Mouse (Mus musculus) CH12.LX (cell line): ENCODE data around the gene Lrp5. TPM values are rescaled to one million over a fixed set of nuclear protein-coding genes. Genes with fewer than 3 reads are reported as not detected.

ENCODE experiments used
- DNase-seq: peaks from one replicate; pipeline ENCODE4 v3.0.0-alpha.2; 2013; ENCODE audit errors: extremely low read depth
- H3K27ac ChIP-seq: 2 replicates; pipeline ENCODE4 v1.5.1; 2012; ENCODE audit warnings: low read depth, mild to moderate bottlenecking, control low read depth, moderate library complexity; ENCODE audit not compliant: insufficient read depth
- H3K27me3 ChIP-seq: replicated peaks from 2 replicates; pipeline ENCODE3; 2012; ENCODE audit warnings: inconsistent platforms
- H3K36me3 ChIP-seq, 2 experiments: replicated peaks in 1 of 2; 2 replicates each; pipeline versions ENCODE3 to v1.6.1; 2012; ENCODE audit warnings: inconsistent platforms in 1 of 2, low read length in 1 of 2, mild to moderate bottlenecking in 1 of 2, mixed read lengths in 1 of 2, moderate library complexity in 1 of 2; ENCODE audit not compliant: control insufficient read depth in 1 of 2, insufficient read depth in 1 of 2
- H3K4me1 ChIP-seq, 2 experiments: 2 replicates each; pipeline ENCODE4 v1.6.1; 2012; ENCODE audit warnings: inconsistent platforms in 1 of 2, moderate library complexity in 1 of 2; ENCODE audit not compliant: insufficient read depth in 2 of 2, control insufficient read depth in 1 of 2
- H3K4me2 ChIP-seq: 2 replicates; pipeline ENCODE4 v1.6.1; 2012; ENCODE audit warnings: low read depth, mild to moderate bottlenecking, control low read depth; ENCODE audit not compliant: poor library complexity, insufficient read depth, severe bottlenecking
- H3K4me3 ChIP-seq, 3 experiments: fragments of 150-350 bp in 1 of 3; sonication (generic) in 1 of 3; replicated peaks in 1 of 3; 2 replicates each; pipeline versions ENCODE3 to v1.5.1; 2011 to 2012; ENCODE audit warnings: low read depth in 2 of 3, low read length in 2 of 3, mild to moderate bottlenecking in 2 of 3, moderate library complexity in 2 of 3, control low read depth in 1 of 3, improper control_type of control experiment in 1 of 3, inconsistent platforms in 1 of 3, mixed read lengths in 1 of 3; ENCODE audit not compliant: poor library complexity in 1 of 3
- H3K79me2 ChIP-seq: replicated peaks from 2 replicates; pipeline ENCODE4 v1.6.1; 2012; ENCODE audit warnings: mild to moderate bottlenecking, moderate library complexity; ENCODE audit not compliant: control insufficient read depth, poor library complexity, insufficient read depth, severe bottlenecking; ENCODE audit errors: extremely low read depth
- H3K9ac ChIP-seq: 2 replicates; pipeline ENCODE4 v1.6.1; 2012; ENCODE audit warnings: low read depth, mild to moderate bottlenecking, control low read depth, moderate library complexity; ENCODE audit not compliant: insufficient read depth
- H3K9me3 ChIP-seq: replicated peaks from 2 replicates; pipeline ENCODE3; 2012; ENCODE audit warnings: low read length, inconsistent platforms, mixed read lengths
- BHLHE40 ChIP-seq: IDR thresholded peaks from 2 replicates; pipeline ENCODE4 v1.6.1; 2011; ENCODE audit warnings: mild to moderate bottlenecking, low read depth, low read length, improper control_type of control experiment
- CHD2 ChIP-seq: IDR thresholded peaks from 2 replicates; pipeline ENCODE4 v1.6.1; 2011; ENCODE audit warnings: low read length, improper control_type of control experiment
- CTCF ChIP-seq, 2 experiments: IDR thresholded peaks in 1 of 2; conservative IDR thresholded peaks in 1 of 2; 2 replicates each; pipeline ENCODE4 v1.5.1; 2011 to 2012; ENCODE audit warnings: low read depth in 2 of 2, low read length in 2 of 2, improper control_type of control experiment in 1 of 2, inconsistent platforms in 1 of 2, mild to moderate bottlenecking in 1 of 2, moderate library complexity in 1 of 2
- E2F4 ChIP-seq: IDR thresholded peaks from 2 replicates; pipeline ENCODE4 v1.6.1; 2011; ENCODE audit warnings: low read depth, low read length, improper control_type of control experiment; ENCODE audit not compliant: insufficient replicate concordance
- JUND ChIP-seq: conservative IDR thresholded peaks from 2 replicates; pipeline ENCODE4 v1.6.1; 2011; ENCODE audit warnings: low read depth, low read length, improper control_type of control experiment
- MAX ChIP-seq: IDR thresholded peaks from 2 replicates; pipeline ENCODE4 v1.6.1; 2011; ENCODE audit warnings: low read length, improper control_type of control experiment
- MYC ChIP-seq: IDR thresholded peaks from 2 replicates; pipeline ENCODE4 v1.6.1; 2011; ENCODE audit warnings: low read depth, mild to moderate bottlenecking, improper control_type of control experiment, low read length
- NRF1 ChIP-seq: IDR thresholded peaks from 2 replicates; pipeline ENCODE4 v1.6.1; 2014; ENCODE audit warnings: low read depth, mild to moderate bottlenecking, inconsistent platforms, low read length, improper control_type of control experiment, moderate library complexity
- PAX5 ChIP-seq: IDR thresholded peaks from 2 replicates; pipeline ENCODE4 v1.6.1; 2012; ENCODE audit warnings: low read length, inconsistent platforms, mixed read lengths
- RAD21 ChIP-seq: IDR thresholded peaks from 2 replicates; pipeline ENCODE4 v1.6.1; 2011; ENCODE audit warnings: low read depth, mild to moderate bottlenecking, low read length, improper control_type of control experiment, moderate library complexity
- SMC3 ChIP-seq: IDR thresholded peaks from 2 replicates; pipeline ENCODE4 v1.6.1; 2011; ENCODE audit warnings: low read depth, low read length, improper control_type of control experiment
- UBTF ChIP-seq: IDR thresholded peaks from 2 replicates; pipeline ENCODE4 v1.6.1; 2012; ENCODE audit warnings: low read depth, mild to moderate bottlenecking, inconsistent platforms, low read length, improper control_type of control experiment, moderate library complexity
- ZNF384 ChIP-seq: IDR thresholded peaks from 2 replicates; pipeline ENCODE4 v1.6.1; 2012; ENCODE audit warnings: low read depth, low read length, improper control_type of control experiment, inconsistent platforms
- dilution Hi-C: fragments of 300-500 bp; cut with MboI; formaldehyde crosslinking; loops from 2 replicates; pipeline ENCODE4 v1.14.3; 2020; ENCODE audit warnings: low sequenced_read_pairs; ENCODE audit not compliant: extremely low pct_unique_long_range_greater_than_20kb, extremely low pct_ligation_motif_present
- in situ Hi-C: fragments of 300-500 bp; cut with MboI; formaldehyde crosslinking; loops from 3 replicates; pipeline ENCODE4 v1.14.3; 2019; ENCODE audit warnings: low sequenced_read_pairs, low pct_ligation_motif_present, low pct_unique_long_range_greater_than_20kb, mixed read lengths
- polyA plus RNA-seq: library from polyadenylated mRNA; unstranded; fragments of >175 nt; gene quantifications from 2 replicates; pipeline ENCODE4 v1.2.1, GENCODE M21; 2012; ENCODE audit warnings: low read depth; ENCODE audit not compliant: insufficient read length
- total RNA-seq, 2 experiments: library from RNA; depleted of rRNA; stranded (reverse); fragments of 300-350 nt in 1 of 2; fragments of >200 nt in 1 of 2; gene quantifications; 2 replicates each; pipeline ENCODE4 v1.2.3; 2012 to 2014

Gene Lrp5
- total and polyA plus RNA-seq, 3 experiments = 0.13 to 1.4 (median 1.1) TPM

DNA sequence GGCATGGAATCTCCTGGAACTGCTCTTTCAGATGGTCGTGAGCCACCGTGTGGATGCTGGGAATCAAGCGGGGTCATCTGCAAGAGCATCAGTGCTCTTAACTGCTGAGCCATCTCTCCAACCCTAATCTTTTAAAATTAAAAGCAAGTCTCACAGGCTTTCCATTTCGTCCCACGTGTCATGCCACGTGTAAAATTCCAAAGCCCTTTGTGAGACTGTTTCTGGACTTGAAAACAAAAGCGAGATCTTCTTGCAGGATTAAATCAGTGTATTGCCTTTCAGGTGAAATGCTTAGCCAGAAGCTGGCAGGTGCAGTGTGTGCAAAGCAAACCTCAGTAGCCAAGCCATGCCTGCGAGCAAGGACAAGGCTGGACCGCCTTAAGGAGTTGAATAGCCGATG lies 21.2 kb upstream of the Lrp5 start:
- peak overlapping the region; percentile 80 for H3K4me2 ChIP-seq
- TF ChIP-seq MYC (peak; percentile 74; the same call in 1 of the 2 replicates), MAX (peak; percentile 77), UBTF (no peak), JUND (no peak), RAD21 (no peak)
- H3K79me2 ChIP-seq = no peaks in the 10 kb centered on the region
- H3K9ac ChIP-seq = peak overlapping the region; percentile 64
- H3K36me3 ChIP-seq = peaks cover 0 to 9% of the 10 kb centered on the region in 2 experiments
- peak overlapping the region; percentile 86 to 98 (median 90) for H3K4me3 ChIP-seq
- dilution Hi-C loops = no loop called here
- H3K4me1 ChIP-seq = peaks cover 2 to 21% of the 10 kb centered on the region in 2 experiments; a peak in 2 of 4 replicates
- in situ Hi-C loops = no loop called here
- H3K27ac ChIP-seq = no peak overlapping the region
- no peak for DNase-seq
- no peaks in the 10 kb centered on the region for H3K27me3 ChIP-seq
- no peaks in the 10 kb centered on the region for H3K9me3 ChIP-seq

DNA sequence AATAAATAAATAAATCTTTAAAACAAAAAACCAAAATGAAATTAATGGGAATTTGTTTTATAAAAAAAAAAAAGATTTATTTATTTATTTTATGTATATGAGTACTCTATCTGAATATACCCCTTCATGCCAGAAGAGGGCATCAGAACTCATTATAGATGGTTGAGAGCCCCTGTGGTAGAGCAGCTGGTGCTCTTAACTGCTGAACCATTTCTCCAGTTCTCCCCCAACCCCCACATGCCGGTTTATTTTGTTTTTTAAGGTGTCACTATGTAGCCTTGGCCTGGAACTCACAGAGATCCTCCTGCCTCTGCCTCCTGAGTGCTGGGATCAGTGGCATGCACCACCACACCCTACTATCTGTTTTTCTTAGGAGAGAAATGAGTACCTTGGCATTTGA lies 19.9 kb upstream of the Lrp5 start:
- Histone ChIP-seq H3K9ac (no peak overlapping the region), H3K9me3 (no peaks in the 10 kb centered on the region), H3K79me2 (no peaks in the 10 kb centered on the region), H3K4me3 (no peak overlapping the region), H3K27me3 (no peaks in the 10 kb centered on the region), H3K27ac (no peak overlapping the region), H3K4me2 (no peak overlapping the region), H3K36me3 (peaks cover 0 to 4% of the 10 kb centered on the region in 2 experiments), H3K4me1 (peaks cover 2 to 21% of the 10 kb centered on the region in 2 experiments; a peak in 2 of 4 replicates)
- dilution Hi-C loops (no loop called here), in situ Hi-C loops (no loop called here)
- DNase-seq = peak; percentile 41
- TF ChIP-seq ZNF384 (peak; percentile 31; the same call in 1 of the 2 replicates), BHLHE40 (no peak), SMC3 (peak; percentile 23; the same call in 1 of the 2 replicates), CTCF (conservative IDR thresholded peaks at IDR 0.05 in 1 of 2, IDR thresholded peaks at IDR 0.05 in 1 of 2; ENCODE audit: low read depth in 2 of 2, low read length in 2 of 2) (peak in 1 of 2 experiments; percentile 48; a peak in 2 of 4 replicates), CHD2 (no peak)

DNA sequence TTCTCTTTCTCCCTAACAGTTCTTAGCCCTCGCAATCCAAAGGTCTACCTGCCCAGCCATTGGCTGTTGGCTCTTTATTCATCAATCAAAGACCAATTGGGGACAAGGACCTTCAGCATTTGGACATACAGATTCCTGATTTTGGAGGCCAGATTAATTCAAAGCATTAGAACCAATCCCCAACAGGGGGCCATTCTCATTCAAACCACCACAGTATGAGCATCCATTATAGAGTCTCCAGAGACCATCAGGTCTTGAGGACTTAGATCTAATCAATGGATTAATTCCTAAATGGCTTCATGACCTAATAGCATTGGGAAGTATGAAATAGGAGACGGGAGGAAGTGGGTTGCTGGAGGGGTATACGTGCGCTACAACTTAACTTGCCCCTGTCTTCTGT lies 16.1 kb upstream of the Lrp5 start:
- in situ Hi-C loops (no loop called here), dilution Hi-C loops (no loop called here)

More for the DNA sequence above, 16.1 kb upstream of the Lrp5 start:
- Histone ChIP-seq H3K4me2 (no peak overlapping the region), H3K4me1 (peaks cover 2 to 14% of the 10 kb centered on the region in 2 experiments; a peak in 2 of 4 replicates), H3K27me3 (no peaks in the 10 kb centered on the region), H3K36me3 (no peaks in the 10 kb centered on the region), H3K9ac (no peak overlapping the region), H3K9me3 (no peaks in the 10 kb centered on the region), H3K4me3 (no peak overlapping the region), H3K27ac (no peak overlapping the region), H3K79me2 (no peaks in the 10 kb centered on the region)
- DNase-seq = no peak
- TF ChIP-seq PAX5 (no peak), NRF1 (no peak), E2F4 (no peak)
